Mouse (Mus musculus): ENCODE data around the gene Cilp2. TPM values are rescaled to one million over a fixed set of nuclear protein-coding genes. Genes with fewer than 3 reads are reported as not detected.

Cilp2 gene
- polyA plus RNA-seq (2014; fragmentation: Nextera tagmentation; extraction: Ambion mirVana): 0.20 and 0.35 TPM in 2 replicates

DNA sequence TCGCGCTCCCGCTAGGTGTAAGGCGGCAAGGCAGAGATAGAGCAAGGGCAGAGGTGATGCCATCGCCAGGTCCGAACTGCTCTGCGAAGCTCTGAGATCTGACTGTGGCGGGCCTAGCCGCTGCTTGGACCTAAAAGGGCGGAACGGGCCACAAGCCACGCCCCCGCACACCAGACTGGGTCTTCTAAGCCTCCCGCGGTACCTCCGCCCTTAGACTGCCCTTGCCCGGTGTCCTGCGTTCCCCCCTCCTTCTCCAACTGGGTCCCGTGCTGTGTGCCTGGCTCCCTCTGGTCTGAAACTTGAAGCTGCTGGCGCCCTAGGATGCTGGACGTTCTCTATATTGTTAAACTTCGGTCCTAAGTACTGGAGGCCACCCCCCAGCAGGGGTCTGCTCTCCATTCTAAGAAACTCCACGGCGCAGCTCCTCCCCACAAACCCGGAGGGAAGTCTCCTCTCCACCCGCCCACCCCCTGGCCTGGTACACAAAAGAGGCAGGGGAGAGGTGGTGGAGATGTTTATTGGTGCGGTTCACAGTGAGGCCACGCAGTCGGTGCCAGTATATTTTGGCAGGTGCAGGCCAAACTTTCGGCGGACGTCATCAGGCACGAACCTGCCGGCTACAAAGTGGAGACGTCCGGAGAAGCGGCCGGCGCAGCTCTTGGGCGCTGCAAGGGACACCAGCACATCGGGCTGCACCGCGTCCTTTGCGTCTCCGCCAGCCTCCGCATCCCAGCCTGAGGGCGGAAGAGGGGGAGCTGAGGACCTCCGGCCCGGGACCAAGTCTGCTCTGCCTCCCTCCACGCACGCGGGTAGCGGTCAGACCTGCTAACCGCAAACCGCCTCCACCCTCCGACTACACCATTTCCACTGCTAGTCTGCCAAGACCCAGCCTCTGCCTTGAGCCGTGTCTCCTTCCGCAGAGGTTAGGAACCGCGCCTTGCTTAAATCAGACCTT, at the start of gene Cilp2:
TSS of gene Cilp2 (minus strand) at position 399 of the 955 bp plus-strand sequence.
- DNase-seq (ENCODE audit: low spot score) (peak; percentile 71), ATAC-seq (replicated peaks; ENCODE audit: low FRiP score) (no peak)
- H3K4me3 ChIP-seq (ENCODE audit: low read depth, low read length): peak within 1 kb of the TSS; percentile 23
- peak within 1 kb of the TSS; percentile 16; the same call in 1 of the 2 replicates for H3K9ac ChIP-seq (ENCODE audit: low read length)
- peak within 1 kb of the TSS; percentile 35 for H3K4me2 ChIP-seq (ENCODE audit: low read depth, low read length, severe bottlenecking)
- H3K4me1 ChIP-seq (replicated peaks; ENCODE audit: control insufficient read depth, insufficient read depth, low read length): peaks cover 22% of the 10 kb centered on the region; the same call in 1 of the 2 replicates
- 2% methylated on average over 60 of the region's 60 CpGs for WGBS
- H3K36me3 ChIP-seq (ENCODE audit: control insufficient read depth, insufficient read depth, low read length): no peaks in the 10 kb centered on the region
- H3K27ac ChIP-seq (ENCODE audit: low read depth, low read length): no peak within 1 kb of the TSS
- H3K9me3 ChIP-seq (ENCODE audit: control insufficient read depth, low read length): no peaks in the 10 kb centered on the region
- peaks cover 82% of the 10 kb centered on the region for H3K27me3 ChIP-seq (ENCODE audit: control insufficient read depth, insufficient read depth, low read length)

GRCm38 (mm10) chr8:69936050-69936794, 48.7 kb upstream of the Cilp2 start:
- H3K4me3 ChIP-seq (ENCODE audit: low read depth, low read length): no peak overlapping the region
- DNase-seq (ENCODE audit: low spot score) (no peak), ATAC-seq (replicated peaks; ENCODE audit: low FRiP score) (peak; percentile 60)
- no peaks in the 10 kb centered on the region for H3K4me1 ChIP-seq (replicated peaks; ENCODE audit: control insufficient read depth, insufficient read depth, low read length)
- no peak overlapping the region; the same call in 1 of the 2 replicates for H3K27ac ChIP-seq (ENCODE audit: low read depth, low read length)
- H3K27me3 ChIP-seq (ENCODE audit: control insufficient read depth, insufficient read depth, low read length): no peaks in the 10 kb centered on the region
- H3K36me3 ChIP-seq (ENCODE audit: control insufficient read depth, insufficient read depth, low read length): no peaks in the 10 kb centered on the region
- H3K9me3 ChIP-seq (ENCODE audit: control insufficient read depth, low read length): no peaks in the 10 kb centered on the region
- no peak overlapping the region for H3K4me2 ChIP-seq (ENCODE audit: low read depth, low read length, severe bottlenecking)
- H3K9ac ChIP-seq (ENCODE audit: low read length): no peak overlapping the region
- 67% methylated on average over 7 of the region's 7 CpGs for WGBS

DNA sequence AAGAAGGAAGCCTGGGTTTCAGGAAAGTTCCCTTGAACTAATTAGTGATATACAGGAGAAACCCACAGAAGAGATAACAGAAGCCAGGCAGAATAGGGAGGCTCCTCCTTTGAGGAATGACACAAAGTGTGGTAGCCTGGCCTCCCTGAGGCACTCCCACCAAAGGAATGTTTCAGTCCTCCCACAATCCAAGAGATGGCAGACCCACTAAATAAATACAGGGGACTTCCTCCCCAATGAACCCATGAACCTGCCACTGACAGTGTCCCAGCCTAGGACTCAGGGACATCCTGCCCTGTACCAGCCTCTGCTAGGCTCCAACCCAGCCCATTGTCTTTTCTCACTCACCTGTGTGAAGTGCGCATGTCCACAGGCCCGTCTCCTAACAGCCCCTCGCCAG, 47.9 kb upstream of the Cilp2 start:
- H3K9me3 ChIP-seq (ENCODE audit: control insufficient read depth, low read length): no peaks in the 10 kb centered on the region
- H3K4me3 ChIP-seq (ENCODE audit: low read depth, low read length): no peak overlapping the region
- H3K27ac ChIP-seq (ENCODE audit: low read depth, low read length): no peak overlapping the region
- no peaks in the 10 kb centered on the region for H3K36me3 ChIP-seq (ENCODE audit: control insufficient read depth, insufficient read depth, low read length)
- no peak overlapping the region for H3K9ac ChIP-seq (ENCODE audit: low read length)
- H3K4me1 ChIP-seq (replicated peaks; ENCODE audit: control insufficient read depth, insufficient read depth, low read length): no peaks in the 10 kb centered on the region
- no peak for DNase-seq (ENCODE audit: low spot score)
- H3K27me3 ChIP-seq (ENCODE audit: control insufficient read depth, insufficient read depth, low read length): no peaks in the 10 kb centered on the region
- 95% methylated on average over 3 of the region's 3 CpGs for whole genome bisulfite sequencing
- ATAC-seq (replicated peaks; ENCODE audit: low FRiP score): no peak
- H3K4me2 ChIP-seq (ENCODE audit: low read depth, low read length, severe bottlenecking): no peak overlapping the region

DNA sequence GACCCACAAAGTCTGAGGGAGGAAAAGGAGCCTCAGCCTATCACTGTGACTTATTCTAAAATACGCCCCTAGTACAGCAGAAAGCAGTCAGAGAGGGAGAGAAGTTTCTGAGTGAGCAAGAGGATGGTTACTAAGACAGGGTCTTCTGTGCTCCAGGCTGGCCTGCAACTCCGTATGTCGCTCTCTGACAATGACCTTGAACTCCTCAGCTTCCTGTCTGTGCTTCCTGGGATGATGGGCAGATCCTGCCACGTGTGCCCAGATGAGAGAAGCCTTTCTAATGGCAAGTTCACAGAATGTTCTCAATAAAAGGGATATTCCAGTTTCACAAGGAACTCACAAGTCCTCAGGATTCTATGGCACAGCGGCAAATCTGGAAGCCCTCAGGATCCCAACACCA, 47.1 kb upstream of the Cilp2 start:
- H3K4me2 ChIP-seq (ENCODE audit: low read depth, low read length, severe bottlenecking): no peak overlapping the region
- DNase-seq (ENCODE audit: low spot score): no peak
- WGBS: 91% methylated on average over 5 of the region's 5 CpGs
- H3K27me3 ChIP-seq (ENCODE audit: control insufficient read depth, insufficient read depth, low read length): no peaks in the 10 kb centered on the region
- H3K4me3 ChIP-seq (ENCODE audit: low read depth, low read length): no peak overlapping the region
- H3K9ac ChIP-seq (ENCODE audit: low read length): no peak overlapping the region
- no peak for ATAC-seq (replicated peaks; ENCODE audit: low FRiP score)
- H3K9me3 ChIP-seq (ENCODE audit: control insufficient read depth, low read length): no peaks in the 10 kb centered on the region
- no peaks in the 10 kb centered on the region for H3K4me1 ChIP-seq (replicated peaks; ENCODE audit: control insufficient read depth, insufficient read depth, low read length)
- no peak overlapping the region for H3K27ac ChIP-seq (ENCODE audit: low read depth, low read length)
- no peaks in the 10 kb centered on the region for H3K36me3 ChIP-seq (ENCODE audit: control insufficient read depth, insufficient read depth, low read length)

- H3K36me3 ChIP-seq (ENCODE audit: control insufficient read depth, insufficient read depth, low read length): no peaks in the 10 kb centered on the region
- WGBS: 89% methylated on average over 2 of the region's 2 CpGs
- no peaks in the 10 kb centered on the region for H3K4me1 ChIP-seq (replicated peaks; ENCODE audit: control insufficient read depth, insufficient read depth, low read length)
- H3K9ac ChIP-seq (ENCODE audit: low read length): no peak overlapping the region
- no peaks in the 10 kb centered on the region for H3K27me3 ChIP-seq (ENCODE audit: control insufficient read depth, insufficient read depth, low read length)
- H3K27ac ChIP-seq (ENCODE audit: low read depth, low read length): no peak overlapping the region
- H3K4me3 ChIP-seq (ENCODE audit: low read depth, low read length): no peak overlapping the region
- ATAC-seq (replicated peaks; ENCODE audit: low FRiP score): no peak
- no peak for DNase-seq (ENCODE audit: low spot score)
- no peak overlapping the region for H3K4me2 ChIP-seq (ENCODE audit: low read depth, low read length, severe bottlenecking)
- no peaks in the 10 kb centered on the region for H3K9me3 ChIP-seq (ENCODE audit: control insufficient read depth, low read length)
Measured at GRCm38 (mm10) chr8:69933811-69934210, 46.3 kb upstream of the Cilp2 start.

DNA sequence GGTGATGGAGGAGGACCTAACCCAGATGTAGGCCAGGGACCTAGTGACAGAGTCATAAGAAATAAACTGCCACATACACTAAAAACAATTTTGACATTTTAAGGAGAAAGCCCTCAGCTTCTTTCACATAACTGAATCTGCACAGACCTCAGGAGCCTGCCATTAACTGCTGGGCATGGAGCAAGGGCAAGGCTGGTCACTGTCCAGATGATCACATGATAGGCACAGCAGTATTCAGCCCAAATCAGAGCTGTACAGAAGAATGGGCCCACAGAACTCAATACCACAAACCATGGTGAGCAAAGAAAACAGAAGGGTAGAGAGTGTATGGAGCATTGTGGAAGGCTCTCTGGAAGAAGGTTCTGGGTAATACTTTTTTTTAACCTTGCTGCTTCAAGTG, 39.4 kb upstream of the Cilp2 start:
- no peak for DNase-seq (ENCODE audit: low spot score)
- Histone ChIP-seq H3K27ac (ENCODE audit: low read depth, low read length) (no peak overlapping the region), H3K4me3 (ENCODE audit: low read depth, low read length) (no peak overlapping the region), H3K9me3 (ENCODE audit: control insufficient read depth, low read length) (no peaks in the 10 kb centered on the region), H3K36me3 (ENCODE audit: control insufficient read depth, insufficient read depth, low read length) (no peaks in the 10 kb centered on the region), H3K9ac (ENCODE audit: low read length) (no peak overlapping the region), H3K27me3 (ENCODE audit: control insufficient read depth, insufficient read depth, low read length) (no peaks in the 10 kb centered on the region), H3K4me1 (replicated peaks; ENCODE audit: control insufficient read depth, insufficient read depth, low read length) (no peaks in the 10 kb centered on the region), H3K4me2 (ENCODE audit: low read depth, low read length, severe bottlenecking) (no peak overlapping the region)
- ATAC-seq (replicated peaks; ENCODE audit: low FRiP score): no peak

GRCm38 (mm10) chr8:69923986-69924385, 36.5 kb upstream of the Cilp2 start:
- Histone ChIP-seq H3K27ac (ENCODE audit: low read depth, low read length) (no peak overlapping the region), H3K4me2 (ENCODE audit: low read depth, low read length, severe bottlenecking) (no peak overlapping the region), H3K4me3 (ENCODE audit: low read depth, low read length) (no peak overlapping the region), H3K9me3 (ENCODE audit: control insufficient read depth, low read length) (no peaks in the 10 kb centered on the region), H3K27me3 (ENCODE audit: control insufficient read depth, insufficient read depth, low read length) (no peaks in the 10 kb centered on the region), H3K9ac (ENCODE audit: low read length) (no peak overlapping the region), H3K36me3 (ENCODE audit: control insufficient read depth, insufficient read depth, low read length) (no peaks in the 10 kb centered on the region), H3K4me1 (replicated peaks; ENCODE audit: control insufficient read depth, insufficient read depth, low read length) (no peaks in the 10 kb centered on the region; the same call in 1 of the 2 replicates)
- 93% methylated on average over 1 of the region's 1 CpGs for WGBS
- DNase-seq (ENCODE audit: low spot score): no peak
- no peak for ATAC-seq (replicated peaks; ENCODE audit: low FRiP score)

DNA sequence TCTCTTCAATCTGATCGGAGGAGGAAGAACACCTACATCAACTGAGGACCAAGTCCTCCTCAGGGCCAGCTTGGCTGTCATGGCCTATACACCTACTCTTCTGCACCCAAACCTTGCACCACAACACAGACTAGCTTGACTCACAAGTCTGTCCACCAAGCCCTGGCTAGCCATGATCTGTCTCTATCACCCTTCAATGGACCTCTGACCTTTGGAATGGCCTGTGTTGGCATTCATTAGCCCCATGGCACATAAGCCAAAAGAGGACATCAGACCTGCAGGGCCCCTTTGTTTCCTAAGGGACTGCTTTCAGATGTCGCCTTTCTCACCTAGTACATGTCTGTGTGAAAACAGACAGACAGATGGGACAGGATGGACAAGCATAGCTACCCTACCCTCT, 33.7 kb upstream of the Cilp2 start:
- no peak overlapping the region for H3K4me3 ChIP-seq (ENCODE audit: low read depth, low read length)
- DNase-seq (ENCODE audit: low spot score) (no peak), ATAC-seq (replicated peaks; ENCODE audit: low FRiP score) (no peak)
- H3K9ac ChIP-seq (ENCODE audit: low read length): no peak overlapping the region
- H3K4me2 ChIP-seq (ENCODE audit: low read depth, low read length, severe bottlenecking): no peak overlapping the region
- H3K4me1 ChIP-seq (replicated peaks; ENCODE audit: control insufficient read depth, insufficient read depth, low read length): no peaks in the 10 kb centered on the region; the same call in 1 of the 2 replicates
- no peaks in the 10 kb centered on the region for H3K27me3 ChIP-seq (ENCODE audit: control insufficient read depth, insufficient read depth, low read length)
- 96% methylated on average over 2 of the region's 2 CpGs for WGBS
- no peaks in the 10 kb centered on the region for H3K9me3 ChIP-seq (ENCODE audit: control insufficient read depth, low read length)
- H3K27ac ChIP-seq (ENCODE audit: low read depth, low read length): no peak overlapping the region
- peaks cover 4% of the 10 kb centered on the region; the same call in 1 of the 2 replicates for H3K36me3 ChIP-seq (ENCODE audit: control insufficient read depth, insufficient read depth, low read length)

All from forebrain, embryonic 11.5 days (tissue).